Mouse (Mus musculus): ENCODE data around the gene Dxo. TPM values are rescaled to one million over a fixed set of nuclear protein-coding genes. Genes with fewer than 3 reads are reported as not detected.

The Dxo gene
- polyA plus RNA-seq, 1 experiment, result 47.3 TPM

DNA sequence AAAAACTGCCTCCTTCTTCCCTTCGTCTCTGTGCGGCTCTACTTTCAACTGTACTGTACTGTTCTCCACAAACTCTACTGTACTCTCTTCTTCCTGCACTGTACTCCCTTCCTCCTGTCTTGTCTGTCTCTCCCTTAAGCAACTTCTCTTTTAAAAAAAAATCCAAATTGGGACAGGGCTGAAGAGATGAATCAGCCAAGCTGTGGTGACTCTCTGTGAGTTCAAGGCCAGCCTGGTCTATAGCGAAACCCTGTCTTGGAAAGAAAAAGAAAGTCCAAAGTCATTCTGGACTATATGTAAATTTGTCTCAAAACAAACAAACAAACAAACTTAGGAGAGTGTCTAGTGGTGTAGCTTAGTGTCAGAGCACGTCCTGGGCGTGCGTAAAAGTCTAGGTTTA lies 37.5 kb downstream of the Dxo start:
- DNase-seq (ENCODE audit: extremely low spot score in 1 of 2, low spot score in 1 of 2), result no peak

DNA sequence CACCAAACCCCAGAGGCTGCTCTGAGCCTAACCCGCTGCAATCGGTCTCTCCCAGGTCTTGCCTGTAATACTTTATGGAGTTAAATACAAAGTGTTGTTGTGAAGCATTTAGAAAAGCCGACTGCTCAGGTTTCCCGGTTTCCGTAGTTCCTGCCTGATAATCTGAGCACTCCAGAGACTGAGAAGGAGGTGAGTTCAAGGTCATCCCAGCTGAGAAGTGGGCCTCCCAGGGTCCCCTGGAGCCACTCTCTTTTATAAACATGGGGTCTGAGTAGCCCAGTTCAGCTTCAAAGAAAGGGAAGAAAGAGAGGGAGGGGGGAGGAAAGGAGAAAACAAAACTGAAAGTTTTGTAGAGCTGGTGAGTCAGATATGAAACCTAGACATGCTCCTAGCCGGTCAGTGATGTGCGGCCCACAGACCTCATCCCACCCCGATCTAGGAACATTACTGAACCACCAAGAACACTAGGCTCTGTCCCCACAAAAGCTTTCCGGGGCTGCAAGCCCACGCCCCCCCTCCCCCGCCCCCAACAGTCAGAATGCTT lies 42.6 kb downstream of the Dxo start, which contains the start of gene Zbtb12:
TSS of gene Zbtb12 (plus strand) at position 148 of the 544 bp plus-strand sequence.
- no peak for DNase-seq (ENCODE audit: extremely low spot score in 1 of 2, low spot score in 1 of 2)

DNA sequence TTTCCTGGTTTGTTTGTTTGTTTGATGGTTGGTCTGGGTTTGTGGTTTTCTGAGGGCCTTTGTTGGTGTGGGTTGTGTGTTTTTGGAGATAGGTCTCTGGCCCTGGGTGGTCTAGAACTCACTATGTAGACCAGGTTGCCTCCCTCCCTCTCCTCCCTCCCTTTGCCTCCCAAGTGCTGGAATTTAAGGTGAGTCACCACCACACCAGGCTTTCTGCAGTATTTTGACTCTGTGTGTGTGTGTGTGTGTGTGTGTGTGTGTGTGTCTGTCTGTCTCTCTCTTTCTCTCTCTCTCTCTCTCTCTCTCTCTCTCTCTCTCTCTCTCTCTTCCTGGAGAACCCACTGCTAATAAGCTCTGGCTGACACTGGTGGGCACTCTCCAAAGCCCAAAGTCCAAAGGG lies 44.3 kb downstream of the Dxo start:
- no peak for DNase-seq (ENCODE audit: extremely low spot score in 1 of 2, low spot score in 1 of 2)

DNA sequence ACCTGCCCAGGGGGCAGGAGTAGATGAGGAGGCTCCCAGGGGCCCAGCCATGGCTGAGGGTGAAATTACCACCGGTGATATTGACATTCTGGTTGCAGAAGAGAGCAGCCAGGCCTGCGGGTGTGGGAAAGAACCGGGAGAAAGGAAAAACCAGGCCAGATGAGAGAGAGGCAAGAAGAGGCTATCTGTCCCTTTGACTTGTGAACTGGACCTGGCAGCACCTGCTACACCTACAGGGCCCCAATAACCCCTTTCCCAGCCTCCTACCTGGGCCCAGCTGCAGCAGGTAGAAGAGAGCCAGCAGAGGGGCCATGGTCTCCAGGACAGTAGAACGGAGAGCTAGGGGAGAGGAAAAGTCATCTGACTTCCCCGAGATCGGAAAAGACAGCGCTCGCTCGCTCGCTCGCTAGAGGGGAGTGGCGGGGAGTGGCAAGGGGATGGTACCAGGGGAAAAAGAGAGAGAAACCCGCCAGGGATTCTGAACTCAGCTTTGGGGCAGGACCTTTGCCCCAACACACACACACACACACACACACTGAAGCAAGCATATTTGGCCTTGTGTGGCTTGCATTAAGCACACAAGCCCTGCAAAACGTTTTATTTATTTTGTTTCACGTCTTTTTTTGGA lies 45.0 kb downstream of the Dxo start, which contains the start of gene Gm20547:
TSS of gene Gm20547 (minus strand) at position 360 of the 628 bp plus-strand sequence.
- DNase-seq (ENCODE audit: extremely low spot score in 1 of 2, low spot score in 1 of 2), result no peak

DNA sequence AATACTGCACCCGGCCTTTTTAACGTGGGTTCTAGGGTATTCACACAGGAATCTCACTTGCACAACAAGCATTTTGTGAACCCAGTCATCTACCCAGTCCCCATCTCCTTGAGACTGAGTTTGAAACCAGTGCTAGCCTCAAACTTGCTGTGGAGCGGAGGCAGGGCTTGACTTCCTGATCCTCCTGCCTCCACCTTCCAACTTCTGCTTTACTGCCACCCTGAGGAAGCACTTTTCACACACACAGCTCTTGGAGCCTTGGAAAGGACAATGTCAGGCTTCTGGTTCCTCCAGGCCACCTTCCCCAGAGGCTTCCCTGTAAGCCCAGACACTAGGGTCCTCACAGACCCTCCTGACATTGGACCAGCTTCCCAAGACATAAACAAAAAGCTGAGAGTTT lies 46.5 kb downstream of the Dxo start:
- DNase-seq (ENCODE audit: extremely low spot score in 1 of 2, low spot score in 1 of 2), result no peak

DNA sequence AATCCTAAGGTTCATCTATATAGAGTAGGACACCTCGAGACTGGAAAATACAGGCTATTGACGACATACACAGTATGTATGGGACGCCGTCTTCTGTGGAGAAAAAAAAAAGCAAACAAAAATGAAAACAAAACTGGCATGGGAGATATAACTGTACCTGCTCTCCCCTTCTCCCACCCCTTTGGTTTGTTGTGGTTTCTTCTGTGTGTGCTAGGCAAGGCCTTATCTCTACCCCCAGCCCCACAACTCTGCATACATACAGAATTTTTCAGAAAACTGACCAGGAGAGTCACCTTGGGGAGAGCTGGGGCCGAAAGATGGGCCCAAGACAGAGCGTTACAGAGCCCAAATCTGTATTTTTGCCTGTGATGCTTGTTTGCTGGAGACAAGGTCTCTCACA lies 47.9 kb downstream of the Dxo start:
- DNase-seq (ENCODE audit: extremely low spot score in 1 of 2, low spot score in 1 of 2), result no peak

- no peak for DNase-seq (ENCODE audit: extremely low spot score in 1 of 2, low spot score in 1 of 2)
These were observed 48.8 kb downstream of the Dxo start for GRCm38 (mm10) chr17:34885615-34886014.

- DNase-seq (ENCODE audit: extremely low spot score in 1 of 2, low spot score in 1 of 2), result no peak
These were observed 51.1 kb downstream of the Dxo start for GRCm38 (mm10) chr17:34887942-34888341.

Other genes with a start within 250 kb of the Dxo start
- 2.8 and 3.4 TPM in 2 replicates for gene Gpsm3, start 247.2 kb upstream of the Dxo start, polyA plus RNA-seq (2012; rRNA removed)
- gene Pbx2, start 245.8 kb upstream of the Dxo start, polyA plus RNA-seq (2012; rRNA removed), result 67.0 and 71.3 TPM in 2 replicates
- 2.1 TPM in 2 replicates for gene Ager, start 239.2 kb upstream of the Dxo start, polyA plus RNA-seq (2012; rRNA removed)
- gene Rnf5, start 233.3 kb upstream of the Dxo start, polyA plus RNA-seq (2012; rRNA removed), result 127 and 145 TPM in 2 replicates
- gene Agpat1, start 232.8 kb upstream of the Dxo start, polyA plus RNA-seq (2012; rRNA removed), result 204 and 229 TPM in 2 replicates
- 9.7 and 10.5 TPM in 2 replicates for gene Egfl8, start 221.0 kb upstream of the Dxo start, polyA plus RNA-seq (2012; rRNA removed)
- 41.9 and 43.0 TPM in 2 replicates for gene Ppt2, start 208.5 kb upstream of the Dxo start, polyA plus RNA-seq (2012; rRNA removed)
- 150 and 179 TPM in 2 replicates for gene Prrt1, start 207.5 kb upstream of the Dxo start, polyA plus RNA-seq (2012; rRNA removed)
- gene Fkbpl, start 192.3 kb upstream of the Dxo start, polyA plus RNA-seq (2012; rRNA removed), result 6.7 and 7.9 TPM in 2 replicates
- 57.7 and 59.6 TPM in 2 replicates for gene Atf6b, start 189.9 kb upstream of the Dxo start, polyA plus RNA-seq (2012; rRNA removed)
- 1.6 TPM in 2 replicates for gene Tnxb, start 166.5 kb upstream of the Dxo start, polyA plus RNA-seq (2012; rRNA removed)
- gene C4b, start 93.1 kb upstream of the Dxo start, polyA plus RNA-seq (2012; rRNA removed), result 18.8 and 22.8 TPM in 2 replicates
- gene Cyp21a1, start 32.5 kb upstream of the Dxo start, polyA plus RNA-seq (2012; rRNA removed), result 0.04 TPM in 1 of 2 replicates, not detected in the other
- gene Stk19, start 74 bp upstream of the Dxo start, polyA plus RNA-seq (2012; rRNA removed), result 71.8 and 77.6 TPM in 2 replicates
- gene Skiv2l, start 13.2 kb downstream of the Dxo start, polyA plus RNA-seq (2012; rRNA removed), result 72.8 and 77.5 TPM in 2 replicates
- 60.8 and 66.2 TPM in 2 replicates for gene Nelfe, start 13.4 kb downstream of the Dxo start, polyA plus RNA-seq (2012; rRNA removed)
- 0.29 and 0.44 TPM in 2 replicates for gene Cfb, start 25.5 kb downstream of the Dxo start, polyA plus RNA-seq (2012; rRNA removed)
- 7.5 and 8.8 TPM in 2 replicates for gene Zbtb12, start 42.5 kb downstream of the Dxo start, polyA plus RNA-seq (2012; rRNA removed)
- gene Gm20547, start 45.0 kb downstream of the Dxo start, polyA plus RNA-seq (2012; rRNA removed), result 0.08 TPM in 1 of 2 replicates, not detected in the other
- 2.9 and 3.2 TPM in 2 replicates for gene C2, start 61.2 kb downstream of the Dxo start, polyA plus RNA-seq (2012; rRNA removed)
- gene Ehmt2, start 61.5 kb downstream of the Dxo start, polyA plus RNA-seq (2012; rRNA removed), result 268 and 290 TPM in 2 replicates
- gene Slc44a4, start 77.4 kb downstream of the Dxo start, polyA plus RNA-seq (2012; rRNA removed), result 0.27 and 0.38 TPM in 2 replicates
- gene Neu1, start 94.2 kb downstream of the Dxo start, polyA plus RNA-seq (2012; rRNA removed), result 48.7 and 53.6 TPM in 2 replicates
- 10.9 and 13.4 TPM in 2 replicates for gene Hspa1b, start 122.2 kb downstream of the Dxo start, polyA plus RNA-seq (2012; rRNA removed)
- gene Gm20481, start 132.9 kb downstream of the Dxo start, polyA plus RNA-seq (2012; rRNA removed), result 0.20 TPM in 1 of 2 replicates, not detected in the other
- gene Hspa1a, start 135.1 kb downstream of the Dxo start, polyA plus RNA-seq (2012; rRNA removed), result 13.8 and 14.6 TPM in 2 replicates
- gene Hspa1l, start 135.7 kb downstream of the Dxo start, polyA plus RNA-seq (2012; rRNA removed), result 0.40 and 0.74 TPM in 2 replicates
- 43.9 and 49.7 TPM in 2 replicates for gene Lsm2, start 144.8 kb downstream of the Dxo start, polyA plus RNA-seq (2012; rRNA removed)
- gene Vars, start 164.0 kb downstream of the Dxo start, polyA plus RNA-seq (2012; rRNA removed), result 48.2 and 55.1 TPM in 2 replicates
- 0.48 and 0.59 TPM in 2 replicates for gene Vwa7, start 179.6 kb downstream of the Dxo start, polyA plus RNA-seq (2012; rRNA removed)
- 1.5 and 2.6 TPM in 2 replicates for gene Sapcd1, start 191.0 kb downstream of the Dxo start, polyA plus RNA-seq (2012; rRNA removed)
- gene Msh5, start 209.7 kb downstream of the Dxo start, polyA plus RNA-seq (2012; rRNA removed), result 1.5 and 2.0 TPM in 2 replicates
- gene Clic1, start 212.9 kb downstream of the Dxo start, polyA plus RNA-seq (2012; rRNA removed), result 26.4 and 28.5 TPM in 2 replicates
- 40.8 and 42.8 TPM in 2 replicates for gene Ddah2, start 222.0 kb downstream of the Dxo start, polyA plus RNA-seq (2012; rRNA removed)
- gene Ly6g6c, start 228.4 kb downstream of the Dxo start, polyA plus RNA-seq (2012; rRNA removed), result not detected in 2 replicates
- 0.04 TPM in 2 replicates for gene Mpig6b, start 229.2 kb downstream of the Dxo start, polyA plus RNA-seq (2012; rRNA removed)
- gene Ly6g6e, start 239.9 kb downstream of the Dxo start, polyA plus RNA-seq (2012; rRNA removed), result 65.5 and 71.7 TPM in 2 replicates
- gene Ly6g6d, start 241.0 kb downstream of the Dxo start, polyA plus RNA-seq (2012; rRNA removed), result 2.3 and 2.9 TPM in 2 replicates
- gene Ly6g6f, start 248.6 kb downstream of the Dxo start, polyA plus RNA-seq (2012; rRNA removed), result 0.10 and 0.27 TPM in 2 replicates